Mouse (Mus musculus) neural tube, embryonic 11.5 days (tissue): ENCODE measurements around the gene Ankrd40. TPM values are rescaled to one million over a fixed set of nuclear protein-coding genes. Genes with fewer than 3 reads are reported as not detected.

Experiments used
- ATAC-seq: fragments of 200-750 bp; cut with Nextera tagmentation; 2 replicates; pipeline ENCODE4 v1.8.0; 2017; ENCODE audit warnings: moderate number of reproducible peaks, mild to moderate bottlenecking, moderate TSS enrichment, moderate library complexity; ENCODE audit not compliant: insufficient read depth, low FRiP score, low TSS enrichment
- DNase-seq: peaks from one replicate; pipeline ENCODE4 v3.0.0-alpha.2; 2015; ENCODE audit warnings: low spot score
- H3K27ac ChIP-seq: fragments of 300-500 bp; sonication (generic); 2 replicates; pipeline ENCODE4 v1.5.1; 2014; ENCODE audit warnings: low read depth, mild to moderate bottlenecking, low read length
- H3K27me3 ChIP-seq: fragments of 300-500 bp; sonication (generic); 2 replicates; pipeline ENCODE4 v1.6.1; 2014; ENCODE audit warnings: mild to moderate bottlenecking, low read length, mixed read lengths; ENCODE audit not compliant: control insufficient read depth, insufficient read depth
- H3K36me3 ChIP-seq: fragments of 300-500 bp; sonication (generic); 2 replicates; pipeline ENCODE4 v1.6.1; 2014; ENCODE audit warnings: mild to moderate bottlenecking, low read length, moderate library complexity, mixed read lengths; ENCODE audit not compliant: control insufficient read depth, insufficient read depth
- H3K4me1 ChIP-seq: fragments of 300-500 bp; sonication (generic); 2 replicates; pipeline ENCODE4 v1.6.1; 2014; ENCODE audit warnings: low read length, mixed read lengths; ENCODE audit not compliant: control insufficient read depth, insufficient read depth
- H3K4me2 ChIP-seq: fragments of 300-500 bp; sonication (generic); 2 replicates; pipeline ENCODE4 v1.6.1; 2014; ENCODE audit warnings: low read depth, mild to moderate bottlenecking, moderate library complexity
- H3K4me3 ChIP-seq: fragments of 300-500 bp; sonication (generic); 2 replicates; pipeline ENCODE4 v1.5.1; 2014; ENCODE audit warnings: low read depth, low read length
- H3K9ac ChIP-seq: fragments of 300-500 bp; sonication (generic); 2 replicates; pipeline ENCODE4 v1.6.1; 2014; ENCODE audit warnings: mild to moderate bottlenecking, low read length
- H3K9me3 ChIP-seq: fragments of 300-500 bp; sonication (generic); 2 replicates; pipeline ENCODE4 v1.6.1; 2016; ENCODE audit warnings: low read length; ENCODE audit not compliant: control insufficient read depth
- WGBS: fragments of 180-500 bp; shearing (Covaris S2); extraction: QIAGEN DNeasy Blood & Tissue Kit; methylation state at CpG from one replicate; pipeline ENCODE4 v1.1.7; 2014; 5-methylcytosine and 5-hydroxymethylcytosine counted together
- polyA plus RNA-seq: library from polyadenylated mRNA; unstranded; fragments of >200 nt; fragmentation: Nextera tagmentation; extraction: Ambion mirVana; gene quantifications from 2 replicates; pipeline ENCODE4 v1.2.1, GENCODE M21; 2014

Gene Ankrd40
- polyA plus RNA-seq, 1 experiment from 2014 or later = 22.9 TPM

GRCm38 (mm10) chr11:94379736-94380135 lies 51.9 kb downstream of the Ankrd40 start:
- no peak overlapping the region for H3K27ac ChIP-seq
- WGBS = 78% methylated on average over 8 of the region's 8 CpGs
- H3K4me2 ChIP-seq = no peak overlapping the region
- DNase-seq (peak; percentile 7), ATAC-seq (no peak)
- H3K27me3 ChIP-seq = no peaks in the 10 kb centered on the region
- no peaks in the 10 kb centered on the region for H3K36me3 ChIP-seq
- no peak overlapping the region for H3K4me3 ChIP-seq
- H3K4me1 ChIP-seq = no peaks in the 10 kb centered on the region
- no peaks in the 10 kb centered on the region for H3K9me3 ChIP-seq
- H3K9ac ChIP-seq = no peak overlapping the region

GRCm38 (mm10) chr11:94385977-94386771 lies 58.4 kb downstream of the Ankrd40 start:
- Histone ChIP-seq H3K9me3 (no peaks in the 10 kb centered on the region), H3K4me2 (peak overlapping the region; percentile 24), H3K4me1 (peaks cover 10% of the 10 kb centered on the region), H3K27me3 (no peaks in the 10 kb centered on the region), H3K4me3 (no peak overlapping the region), H3K36me3 (no peaks in the 10 kb centered on the region), H3K27ac (no peak overlapping the region), H3K9ac (no peak overlapping the region)
- 19% methylated on average over 11 of the region's 12 CpGs for WGBS
- ATAC-seq = peak; percentile 61; the same call in 1 of the 2 replicates
- peak; percentile 63 for DNase-seq

- peaks cover 4% of the 10 kb centered on the region; the same call in 1 of the 2 replicates for H3K27me3 ChIP-seq
- H3K36me3 ChIP-seq = no peaks in the 10 kb centered on the region
- WGBS = 74% methylated on average over 4 of the region's 4 CpGs
Measured at GRCm38 (mm10) chr11:94387756-94388155, 60.0 kb downstream of the Ankrd40 start.

GRCm38 (mm10) chr11:94389021-94389420 lies 61.2 kb downstream of the Ankrd40 start:
- Histone ChIP-seq H3K9me3 (no peaks in the 10 kb centered on the region), H3K4me2 (no peak overlapping the region), H3K27ac (no peak overlapping the region), H3K4me3 (no peak overlapping the region), H3K4me1 (peaks cover 10% of the 10 kb centered on the region), H3K36me3 (no peaks in the 10 kb centered on the region), H3K27me3 (peaks cover 6% of the 10 kb centered on the region; the same call in 1 of the 2 replicates), H3K9ac (no peak overlapping the region)
- ATAC-seq (no peak), DNase-seq (peak; percentile 1)
- WGBS = 89% methylated on average over 4 of the region's 4 CpGs

More at GRCm38 (mm10) chr11:94387756-94388155, 60.0 kb downstream of the Ankrd40 start:
- Histone ChIP-seq H3K4me2 (no peak overlapping the region), H3K4me3 (no peak overlapping the region), H3K9me3 (no peaks in the 10 kb centered on the region), H3K4me1 (peaks cover 10% of the 10 kb centered on the region), H3K27ac (no peak overlapping the region), H3K9ac (no peak overlapping the region)
- no peak for ATAC-seq
- peak; percentile 5 for DNase-seq

GRCm38 (mm10) chr11:94389724-94390396 lies 62.1 kb downstream of the Ankrd40 start:
- peak; percentile 0 for DNase-seq
- Histone ChIP-seq H3K27me3 (peaks cover 6% of the 10 kb centered on the region; the same call in 1 of the 2 replicates), H3K36me3 (no peaks in the 10 kb centered on the region), H3K9me3 (no peaks in the 10 kb centered on the region), H3K4me3 (no peak overlapping the region), H3K27ac (no peak overlapping the region), H3K4me1 (peaks cover 10% of the 10 kb centered on the region), H3K9ac (no peak overlapping the region), H3K4me2 (no peak overlapping the region)
- 83% methylated on average over 6 of the region's 6 CpGs for WGBS
- ATAC-seq = no peak

GRCm38 (mm10) chr11:94390825-94391224 lies 63.0 kb downstream of the Ankrd40 start:
- Histone ChIP-seq H3K4me3 (no peak overlapping the region), H3K9me3 (no peaks in the 10 kb centered on the region), H3K36me3 (no peaks in the 10 kb centered on the region), H3K4me2 (no peak overlapping the region), H3K27me3 (peaks cover 6% of the 10 kb centered on the region; the same call in 1 of the 2 replicates), H3K4me1 (peaks cover 7% of the 10 kb centered on the region), H3K9ac (no peak overlapping the region), H3K27ac (no peak overlapping the region)
- no peak for ATAC-seq
- no peak for DNase-seq
- 85% methylated on average over 6 of the region's 6 CpGs for WGBS

Other genes with a start within 250 kb of the Ankrd40 start
- gene Tob1, start 116.5 kb upstream of the Ankrd40 start, polyA plus RNA-seq = 33.3 and 35.6 TPM in 2 replicates
- 1.2 and 2.5 TPM in 2 replicates for gene Wfikkn2, start 82.0 kb upstream of the Ankrd40 start, polyA plus RNA-seq
- 0.43 TPM in 1 of 2 replicates, not detected in the other for gene Gm21885, start 46.1 kb upstream of the Ankrd40 start, polyA plus RNA-seq
- gene Luc7l3, start 6.0 kb upstream of the Ankrd40 start, polyA plus RNA-seq = 114 and 116 TPM in 2 replicates
- gene Abcc3, start 65.0 kb downstream of the Ankrd40 start, polyA plus RNA-seq = 0.60 and 1.2 TPM in 2 replicates
- 9.0 and 10.0 TPM in 2 replicates for gene Cacna1g, start 146.2 kb downstream of the Ankrd40 start, polyA plus RNA-seq
- gene Spata20, start 158.2 kb downstream of the Ankrd40 start, polyA plus RNA-seq = 0.23 TPM in 1 of 2 replicates, not detected in the other
- gene Epn3, start 172.0 kb downstream of the Ankrd40 start, polyA plus RNA-seq = 0.68 and 0.72 TPM in 2 replicates
- gene Mycbpap, start 193.7 kb downstream of the Ankrd40 start, polyA plus RNA-seq = 1.4 and 3.2 TPM in 2 replicates
- gene Rsad1, start 221.3 kb downstream of the Ankrd40 start, polyA plus RNA-seq = 2.8 and 3.4 TPM in 2 replicates
- gene Chad, start 237.0 kb downstream of the Ankrd40 start, polyA plus RNA-seq = 0.42 and 0.53 TPM in 2 replicates